Mouse (Mus musculus) layer of hippocampus, adult 9-10 months (tissue): Measurements from ENCODE around the gene Foxp1.

ENCODE experiments used
- DNase-seq: peaks from one replicate; pipeline ENCODE4 v3.0.0; 2022; ENCODE audit warnings: low spot score

Foxp1 gene

DNA sequence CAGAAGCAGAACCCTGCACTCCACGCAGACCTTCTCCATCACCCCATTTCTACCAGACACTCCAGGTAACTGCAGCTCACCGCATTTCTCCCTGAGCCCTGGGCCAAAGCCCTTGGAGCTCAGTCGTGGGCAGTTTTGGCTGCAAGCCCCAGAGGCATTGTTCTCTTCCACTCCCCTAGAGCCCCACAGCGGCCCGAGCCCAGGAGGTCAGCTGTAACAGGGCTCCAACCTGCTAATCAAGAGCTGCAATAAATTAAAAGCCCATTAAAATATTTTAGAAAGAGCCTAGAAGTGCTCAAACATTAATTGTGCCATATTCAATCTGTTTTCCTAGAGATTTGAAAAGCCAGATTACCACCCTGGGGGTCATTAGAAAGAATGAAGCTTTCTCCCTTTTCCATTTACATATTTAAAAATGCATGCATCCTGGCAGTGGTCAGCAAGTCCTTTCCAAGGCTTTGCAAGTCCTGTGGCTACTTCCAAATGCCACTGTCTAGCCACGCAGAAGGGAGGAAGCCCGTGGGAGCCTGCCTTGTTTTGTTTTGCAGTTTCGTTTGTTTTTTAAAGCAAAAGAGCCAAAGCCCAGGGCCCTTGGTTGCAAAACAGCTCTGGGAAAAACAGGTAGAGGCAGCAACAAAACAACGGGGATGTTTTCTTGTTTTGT is 83.2 kb downstream of the Foxp1 start:
- DNase-seq: no peak

DNA sequence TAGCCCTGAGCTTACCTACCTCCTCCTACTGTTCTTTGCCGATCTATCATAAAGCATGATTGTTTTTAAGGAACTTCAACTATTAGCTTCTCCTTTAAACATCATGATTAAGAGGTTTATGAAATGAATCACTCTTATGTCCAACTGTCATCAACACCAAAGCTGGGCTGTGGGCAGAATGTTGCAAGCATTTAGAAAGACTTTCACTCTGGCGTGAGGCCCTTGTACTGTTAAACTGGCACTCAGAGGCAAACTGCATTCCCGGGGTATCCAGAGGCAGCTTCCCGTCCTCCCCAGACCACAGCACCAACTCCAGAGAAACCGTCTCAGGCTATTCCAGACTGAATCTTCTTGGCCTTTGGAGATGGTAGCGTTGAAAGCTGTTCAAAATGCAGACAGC is 86.2 kb downstream of the Foxp1 start:
- no peak for DNase-seq

DNA sequence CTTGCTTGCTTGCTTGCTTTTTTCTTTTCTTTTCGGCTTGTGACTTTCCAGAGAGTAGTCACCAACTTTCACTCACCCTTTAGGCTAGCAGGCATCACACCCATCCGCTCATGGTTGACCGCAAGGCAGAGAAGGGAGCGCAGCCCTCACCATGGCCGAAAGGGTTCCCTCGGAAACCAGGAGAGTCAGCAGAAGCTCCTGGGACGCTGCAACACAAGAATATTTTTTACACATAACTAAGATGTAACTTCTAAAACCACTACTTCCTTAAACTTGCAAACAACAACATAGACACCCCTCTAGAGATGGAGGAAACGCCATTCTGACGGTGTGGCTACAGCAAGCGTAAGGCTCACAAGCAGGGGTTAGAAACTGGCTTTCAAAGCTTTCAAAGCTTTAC is 87.4 kb downstream of the Foxp1 start:
- no peak for DNase-seq

- DNase-seq: no peak
Observed at GRCm38 (mm10) chr6:99433006-99433405, 89.5 kb downstream of the Foxp1 start.

DNA sequence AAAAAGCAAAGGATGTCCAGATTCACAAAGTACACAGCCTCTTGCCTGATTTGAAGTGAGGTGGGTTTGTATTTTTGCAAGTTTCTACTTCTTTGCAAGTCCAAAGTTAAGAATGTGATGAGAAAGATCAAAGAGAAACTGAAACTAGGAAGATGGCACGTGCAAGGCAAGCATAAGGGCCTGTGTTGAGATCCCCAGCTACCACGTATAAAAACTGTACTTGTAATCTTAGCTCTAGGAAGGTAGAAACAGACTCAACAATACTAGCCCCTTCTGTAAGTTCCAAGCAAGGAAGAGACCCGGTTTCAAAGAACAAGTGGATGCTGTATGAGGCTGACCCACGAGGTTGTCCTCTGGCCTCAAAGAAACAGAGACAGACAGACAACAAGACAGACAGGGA is 90.6 kb downstream of the Foxp1 start:
- no peak for DNase-seq

GRCm38 (mm10) chr6:99430560-99430959 is 92.0 kb downstream of the Foxp1 start:
- DNase-seq: no peak

DNA sequence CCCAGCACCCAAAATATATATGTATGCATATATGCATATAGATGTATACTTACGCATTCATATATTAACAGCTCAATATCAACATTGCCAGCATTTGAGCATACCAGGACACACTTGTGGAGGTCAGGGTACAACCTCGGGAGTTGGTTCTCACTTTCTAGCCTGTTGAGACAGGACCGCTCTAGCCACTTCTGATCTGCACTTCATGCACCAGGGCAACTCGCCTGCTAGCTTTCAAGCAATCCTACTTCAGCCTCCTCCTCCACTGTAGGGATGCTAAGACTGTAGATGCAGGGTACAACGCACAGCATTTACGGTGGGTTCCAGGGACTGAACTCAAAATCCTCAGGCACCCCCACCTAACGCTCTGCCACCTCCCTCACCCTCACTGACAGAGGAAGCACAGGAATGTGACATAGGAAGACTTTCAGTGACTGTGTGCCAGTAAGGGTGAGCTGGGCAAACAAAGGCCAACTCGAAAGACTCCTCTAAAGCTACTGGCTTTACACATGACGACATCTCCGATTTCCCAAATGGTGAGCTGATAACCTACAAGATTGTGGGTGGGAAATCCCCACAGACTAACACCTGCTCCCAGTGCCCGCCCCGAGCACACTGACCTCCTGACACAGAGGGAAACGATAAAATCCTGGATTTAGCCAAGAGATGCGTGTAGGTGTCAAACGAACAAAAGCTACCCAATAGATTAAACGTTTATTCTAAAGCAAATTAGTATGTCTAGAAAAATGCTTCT is 93.0 kb downstream of the Foxp1 start:
- no peak for DNase-seq

GRCm38 (mm10) chr6:99428961-99429360 is 93.6 kb downstream of the Foxp1 start:
- DNase-seq: no peak

DNA sequence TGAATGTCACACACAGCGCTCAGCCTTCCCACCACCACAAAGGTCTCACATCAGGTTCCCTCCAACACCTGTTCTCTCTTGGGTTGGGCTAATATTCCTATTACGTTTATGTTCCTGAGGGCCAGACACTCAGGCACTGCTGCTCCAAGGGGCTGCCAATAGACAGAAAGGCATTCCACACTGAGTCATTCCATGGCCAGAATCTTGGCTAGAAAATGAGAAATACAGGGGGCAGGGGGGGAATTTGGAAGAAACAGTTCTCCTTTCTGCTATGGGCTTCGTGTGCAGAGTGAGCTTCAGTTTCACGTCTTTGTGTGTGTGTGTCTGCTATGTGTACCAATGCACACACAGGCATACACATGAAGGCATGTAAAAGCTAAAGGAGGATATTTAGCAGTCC is 95.2 kb downstream of the Foxp1 start:
- no peak for DNase-seq

DNA sequence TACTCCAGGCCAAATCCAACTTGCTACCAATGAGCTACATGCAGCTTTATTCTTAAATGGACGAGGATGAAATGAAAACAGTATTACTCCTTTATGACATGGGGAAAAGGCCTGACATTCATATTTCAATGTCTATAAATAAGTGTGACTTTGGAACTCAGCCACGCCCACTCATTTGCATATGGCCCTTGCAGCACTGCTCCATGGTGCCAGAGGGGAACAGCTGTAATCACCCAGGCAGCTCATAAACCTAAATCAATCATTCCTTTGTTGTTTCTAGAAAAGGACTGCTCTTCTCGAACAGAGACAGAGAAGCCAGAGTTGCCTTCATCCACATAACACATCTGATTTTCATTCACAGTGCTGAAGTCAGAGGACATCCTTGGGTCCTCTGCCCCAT is 97.5 kb downstream of the Foxp1 start:
- no peak for DNase-seq

DNA sequence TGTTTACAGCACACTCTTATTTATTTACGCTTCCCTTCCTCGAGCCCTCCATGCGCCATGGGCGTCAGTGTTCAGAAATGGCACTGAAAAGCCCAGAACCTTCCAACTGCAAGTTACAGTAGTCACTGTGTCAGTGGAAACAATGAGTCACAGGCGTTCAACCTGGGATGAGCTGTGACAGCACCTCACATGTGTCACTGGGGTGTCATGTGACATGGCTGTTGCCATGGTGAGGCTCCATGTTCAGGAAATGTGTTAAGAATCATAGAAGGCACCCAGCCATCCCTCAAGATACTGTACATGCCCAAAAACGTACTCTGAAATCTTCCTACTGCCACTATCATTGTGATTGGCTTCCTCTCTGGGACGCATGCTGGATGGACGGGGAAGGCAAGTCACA is 101.9 kb downstream of the Foxp1 start:
- no peak for DNase-seq

DNA sequence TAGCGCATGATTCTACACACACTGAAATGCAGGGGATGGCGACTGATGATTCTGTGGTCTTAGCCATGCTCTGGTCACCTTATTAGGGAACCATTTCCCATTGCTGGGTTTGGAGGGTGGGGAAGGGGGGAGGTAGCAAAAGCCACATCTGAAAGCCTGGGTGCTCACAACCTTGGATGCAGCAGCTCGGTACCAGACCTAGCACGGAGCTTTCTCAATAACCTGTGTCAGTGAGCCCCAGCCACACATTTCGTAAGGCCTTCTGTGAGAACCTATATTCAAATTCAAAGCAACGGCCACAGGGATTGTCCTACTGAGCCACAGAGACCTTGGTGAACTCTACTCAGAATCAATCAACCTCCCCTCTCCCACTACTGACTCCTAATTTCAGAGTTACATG is 109.9 kb downstream of the Foxp1 start:
- DNase-seq: no peak

DNA sequence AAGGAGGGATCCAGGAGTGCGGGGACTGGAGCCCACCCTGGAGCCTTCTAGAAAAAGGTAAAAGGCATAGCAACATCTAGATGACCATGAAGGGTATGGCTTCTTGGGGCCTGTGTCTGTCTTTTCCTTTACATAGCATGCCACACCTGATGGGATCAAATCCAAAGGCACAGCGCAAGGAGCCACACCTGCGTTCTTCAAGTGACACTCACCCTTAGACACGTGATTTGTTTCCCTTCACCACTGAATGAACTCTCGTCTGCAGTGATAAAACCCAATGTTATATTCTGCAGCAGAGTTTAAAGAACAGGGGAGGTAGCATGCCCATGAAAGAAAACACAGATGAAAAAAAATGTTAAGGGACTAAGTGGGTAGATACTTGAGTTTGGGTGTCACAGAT is 112.9 kb downstream of the Foxp1 start:
- DNase-seq: no peak

DNA sequence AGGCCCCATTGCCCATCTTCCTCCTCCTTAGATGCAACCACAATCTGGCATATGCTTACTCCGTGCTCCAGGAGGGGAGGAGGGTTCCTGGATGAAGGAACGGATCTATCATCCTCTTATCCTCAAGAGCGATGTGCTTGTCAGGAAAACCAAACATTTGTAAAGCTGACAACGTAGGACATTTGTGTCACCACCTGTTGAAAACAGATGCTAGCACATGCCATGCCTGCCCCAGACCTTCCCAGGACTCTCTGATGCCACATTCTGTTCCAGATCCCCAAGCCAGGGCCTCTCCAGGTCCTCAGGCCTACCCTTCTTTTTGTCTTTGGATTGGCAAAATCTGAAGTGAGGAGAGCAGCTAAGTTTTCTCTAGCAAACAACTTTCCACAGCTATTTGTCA is 113.6 kb downstream of the Foxp1 start:
- no peak for DNase-seq

GRCm38 (mm10) chr6:99403755-99404390 is 118.6 kb downstream of the Foxp1 start:
- DNase-seq: no peak

DNA sequence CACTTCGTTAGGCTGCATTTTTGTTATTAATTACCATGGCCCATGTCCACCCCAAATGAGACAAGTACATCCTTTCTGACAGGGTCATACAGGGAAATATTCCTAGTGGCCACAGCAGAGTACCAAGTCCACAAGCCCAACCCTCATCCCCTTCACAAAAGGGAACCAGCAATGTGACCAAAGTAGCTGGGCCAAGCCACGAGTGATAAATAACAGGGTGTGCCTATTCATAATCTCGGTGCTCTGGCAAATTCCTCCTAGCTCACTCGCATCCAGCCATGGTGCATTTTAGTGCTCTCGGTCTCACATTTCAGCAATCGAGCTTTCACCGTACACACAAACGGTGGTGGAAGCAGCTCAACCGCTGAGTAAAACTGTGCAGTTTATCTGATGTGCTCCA is 119.6 kb downstream of the Foxp1 start:
- no peak for DNase-seq

GRCm38 (mm10) chr6:99402370-99402769 is 120.2 kb downstream of the Foxp1 start:
- DNase-seq: no peak

DNA sequence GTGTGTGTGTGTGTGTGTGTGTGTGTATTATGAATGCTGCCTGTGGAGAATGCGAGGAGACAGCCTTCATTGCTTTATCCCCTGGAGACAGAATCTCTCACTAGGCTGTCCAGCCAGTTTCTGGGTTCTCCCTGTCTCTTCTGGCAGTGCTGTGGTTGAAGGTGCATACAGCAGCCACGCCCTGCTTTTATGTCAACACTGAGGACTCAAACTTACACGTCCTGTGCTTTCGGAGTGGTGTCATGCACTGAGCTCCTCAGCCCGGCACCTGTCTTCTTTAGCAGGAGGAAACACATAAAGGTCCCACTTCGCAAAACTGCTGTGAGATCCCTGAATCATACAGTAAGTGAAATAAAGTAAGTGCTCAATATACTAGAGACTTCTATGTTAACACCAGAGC is 120.7 kb downstream of the Foxp1 start:
- no peak for DNase-seq

DNA sequence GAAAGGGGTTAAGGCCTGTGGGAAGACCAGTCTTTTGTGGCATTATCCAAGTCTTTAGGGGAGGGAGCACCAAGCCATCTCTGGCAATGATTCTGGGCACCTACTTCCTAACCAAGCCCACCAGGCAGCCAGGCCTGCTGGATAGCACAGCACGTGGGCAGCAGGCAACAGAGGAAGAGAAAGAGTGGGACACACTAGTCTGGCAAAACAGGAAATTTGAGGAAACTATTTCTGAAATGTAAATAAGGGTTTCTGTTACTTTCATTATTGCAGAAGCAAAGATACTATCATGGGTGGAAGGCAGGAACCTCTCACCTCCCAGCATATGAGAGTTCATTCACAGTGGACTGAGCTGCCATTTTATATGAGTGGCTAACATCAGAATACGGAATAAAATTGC is 121.3 kb downstream of the Foxp1 start:
- no peak for DNase-seq

GRCm38 (mm10) chr6:99395745-99396144 is 126.8 kb downstream of the Foxp1 start:
- no peak for DNase-seq

DNA sequence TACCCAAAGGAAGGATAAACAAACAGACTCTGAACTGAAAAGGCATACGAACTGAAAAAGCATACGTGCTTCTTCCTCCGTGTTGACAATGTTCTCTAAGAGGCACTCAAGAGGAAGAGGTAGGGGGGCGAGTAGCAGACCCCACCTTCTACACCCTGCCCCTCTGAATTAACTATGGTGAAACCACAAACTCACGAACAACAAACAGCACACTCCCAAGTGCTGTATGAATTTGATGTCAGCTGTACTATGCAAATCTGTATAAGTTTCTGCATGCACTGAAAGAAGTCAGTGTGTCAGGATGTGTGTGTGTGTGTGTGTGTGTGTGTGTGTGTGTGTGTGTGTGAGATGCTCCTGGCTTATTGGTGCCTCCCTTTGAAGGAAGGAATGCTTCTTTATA is 127.7 kb downstream of the Foxp1 start:
- DNase-seq: no peak

- no peak for DNase-seq
Observed at GRCm38 (mm10) chr6:99392484-99392883, 130.0 kb downstream of the Foxp1 start.
